Mouse (Mus musculus) layer of hippocampus, postnatal 10 days (tissue): ENCODE measurements around the gene Mdga1. TPM values are rescaled to one million over a fixed set of nuclear protein-coding genes. Genes with fewer than 3 reads are reported as not detected.

Experiments used
- DNase-seq, 2 experiments: peaks; one replicate each; pipeline ENCODE4 v3.0.0; 2021; ENCODE audit warnings: low spot score in 2 of 2
- total RNA-seq, 2 experiments: library from RNA; stranded (reverse); gene quantifications; 2 replicates each; pipeline ENCODE4 v1.2.3; 2021

The Mdga1 gene
- total RNA-seq, 2 experiments from 2014 or later, result 69.8 to 76.6 TPM

DNA sequence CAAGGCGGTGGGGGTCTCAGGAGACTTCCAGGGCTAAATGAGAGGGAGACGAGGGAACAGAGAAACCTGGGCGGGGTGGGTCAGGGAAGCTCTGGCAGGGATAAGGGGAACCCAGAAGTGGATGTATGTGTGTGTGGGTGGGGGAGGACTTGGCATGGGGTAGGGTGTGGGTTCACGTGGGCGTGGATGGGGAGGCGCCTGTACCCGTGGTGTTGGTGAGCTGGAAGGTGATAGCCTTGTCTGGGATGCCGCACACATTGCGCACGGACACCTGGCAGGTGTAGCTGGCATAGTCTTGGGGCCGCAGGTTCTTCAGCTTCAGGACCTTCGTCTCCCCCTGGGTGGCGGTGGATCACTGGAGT lies 120.5 kb downstream of the Mdga1 start:
- no peak for DNase-seq

DNA sequence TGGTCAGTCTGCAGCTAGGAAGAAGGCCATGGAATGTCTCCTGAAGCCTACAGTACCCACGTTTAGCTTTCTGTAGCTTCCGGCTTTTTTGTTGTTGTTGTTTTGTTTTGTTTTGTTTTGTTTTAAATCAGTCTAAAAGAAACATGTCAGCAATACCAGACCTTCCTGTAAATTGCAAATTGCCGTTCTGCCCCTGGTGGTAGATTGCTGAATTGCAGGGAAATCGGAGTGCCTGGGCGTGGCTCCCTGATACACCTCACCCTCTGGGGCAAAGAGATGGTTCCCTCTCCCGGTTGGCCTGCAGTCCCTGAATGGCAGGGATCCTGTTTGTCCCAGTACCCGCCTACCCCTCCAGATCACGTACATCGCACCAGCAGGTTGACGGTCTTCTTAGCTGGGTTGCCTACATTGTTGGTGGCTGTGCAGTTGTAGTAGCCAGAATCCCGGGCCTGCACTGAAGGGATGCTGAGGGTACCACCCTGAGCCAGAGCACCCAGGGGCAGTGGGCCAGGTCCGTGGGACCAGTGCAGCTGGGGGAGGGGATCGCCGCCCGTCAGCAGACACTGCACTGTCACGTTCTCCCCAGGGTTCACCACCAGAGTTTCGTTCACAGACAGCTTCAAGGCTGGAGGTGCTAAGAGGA lies 121.0 kb downstream of the Mdga1 start:
- DNase-seq, result peak; percentile 84 to 86

- no peak for DNase-seq
These were observed 122.6 kb downstream of the Mdga1 start for GRCm38 (mm10) chr17:29847291-29847690.

GRCm38 (mm10) chr17:29846284-29846683 lies 123.6 kb downstream of the Mdga1 start:
- no peak for DNase-seq

GRCm38 (mm10) chr17:29844949-29845348 lies 124.9 kb downstream of the Mdga1 start:
- no peak for DNase-seq

DNA sequence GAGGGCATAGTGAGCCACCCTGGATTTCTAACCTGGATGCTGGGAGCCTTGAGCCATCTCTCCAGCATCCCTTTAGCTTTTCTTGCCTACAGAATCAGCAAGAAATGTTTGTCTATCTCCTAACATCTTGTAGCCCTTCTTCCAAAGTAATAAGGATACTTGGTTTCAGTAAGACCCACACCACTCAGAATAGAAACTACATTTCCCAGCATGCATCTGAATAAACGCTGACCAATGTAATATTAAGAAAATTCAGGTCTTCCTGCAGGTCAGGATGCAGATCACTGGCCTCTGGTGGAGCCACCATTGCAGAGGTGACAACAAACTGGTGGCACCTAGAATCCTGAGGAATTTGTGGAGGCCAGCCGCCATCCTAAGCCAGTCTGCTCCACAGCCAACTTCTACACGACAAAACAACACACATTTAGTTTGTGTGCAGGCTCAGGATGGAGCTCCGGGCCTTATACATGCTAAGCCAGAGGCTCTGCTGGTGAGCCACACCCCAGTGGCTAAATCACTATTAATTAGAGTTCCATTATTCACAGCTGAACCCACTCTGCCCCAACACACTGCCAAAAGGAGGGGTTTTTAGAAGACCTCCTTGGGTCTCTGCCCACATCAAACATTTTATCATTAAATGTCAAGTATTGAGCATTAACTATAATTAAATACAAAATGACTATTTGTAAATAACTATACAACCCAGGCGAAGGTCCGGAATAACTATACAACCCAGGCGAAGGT lies 126.3 kb downstream of the Mdga1 start:
- DNase-seq, result no peak

DNA sequence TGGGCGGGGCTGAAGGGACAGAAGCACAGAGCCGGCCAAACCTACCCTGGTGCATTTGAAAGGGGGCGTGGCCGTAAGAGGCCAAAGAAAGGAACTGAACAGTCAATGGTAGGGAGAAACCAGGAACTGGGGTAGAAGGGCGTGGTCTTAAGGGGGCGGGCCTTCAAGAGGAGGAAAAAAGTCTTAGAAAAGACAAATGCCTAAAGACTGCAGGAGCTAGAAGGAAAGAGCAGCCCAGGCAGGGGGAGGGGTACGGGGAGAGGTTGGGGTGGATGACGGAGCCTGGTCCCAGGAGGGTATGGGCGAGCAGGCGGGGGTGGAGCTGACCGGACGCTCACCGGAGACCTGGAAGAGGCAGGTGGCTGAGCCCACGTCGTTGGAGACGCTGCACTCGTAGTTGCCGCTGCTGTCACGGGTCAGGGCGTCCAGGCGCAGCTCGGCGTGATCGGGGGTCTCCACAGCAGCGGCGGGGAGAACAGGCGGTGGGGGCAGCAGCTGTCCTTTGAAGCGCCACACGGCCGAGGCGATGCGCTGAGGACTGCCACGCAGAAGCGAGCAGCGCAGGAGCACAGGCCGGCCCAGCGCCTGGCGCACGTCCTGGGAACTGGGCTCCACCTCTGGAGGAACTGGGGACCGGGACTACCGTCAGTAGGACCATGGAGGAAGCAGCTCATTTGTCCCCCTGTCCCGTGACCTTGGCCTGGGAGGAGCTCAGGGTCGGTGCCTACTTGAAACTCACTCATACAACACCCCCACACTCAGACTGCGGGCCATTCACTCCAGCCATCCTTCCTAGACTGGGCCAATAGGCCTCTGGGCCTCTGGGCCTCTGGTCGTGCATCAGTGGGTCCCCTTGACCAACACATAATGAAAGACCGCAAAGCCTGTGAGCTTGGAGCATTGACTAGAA lies 127.9 kb downstream of the Mdga1 start:
- no peak for DNase-seq

DNA sequence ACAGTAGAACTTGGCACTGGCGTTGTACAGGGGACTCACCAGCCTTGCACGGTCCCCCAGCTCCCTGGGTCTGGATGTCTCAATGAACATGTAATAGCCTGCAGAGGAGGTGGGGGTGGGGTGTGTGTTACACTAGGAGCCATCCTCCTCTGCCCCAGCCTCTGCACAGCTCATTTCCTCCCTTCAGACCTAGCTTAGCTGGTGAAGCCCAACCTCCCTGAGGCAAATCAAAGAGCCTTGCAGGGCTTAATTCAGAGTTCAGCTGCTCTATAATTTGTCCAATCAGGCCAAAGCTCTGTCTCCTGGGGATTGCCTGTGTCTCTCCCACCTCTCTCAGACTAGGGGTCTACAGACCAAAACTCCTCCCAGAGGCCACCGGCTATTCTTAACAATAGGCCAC lies 131.9 kb downstream of the Mdga1 start:
- DNase-seq, result no peak

DNA sequence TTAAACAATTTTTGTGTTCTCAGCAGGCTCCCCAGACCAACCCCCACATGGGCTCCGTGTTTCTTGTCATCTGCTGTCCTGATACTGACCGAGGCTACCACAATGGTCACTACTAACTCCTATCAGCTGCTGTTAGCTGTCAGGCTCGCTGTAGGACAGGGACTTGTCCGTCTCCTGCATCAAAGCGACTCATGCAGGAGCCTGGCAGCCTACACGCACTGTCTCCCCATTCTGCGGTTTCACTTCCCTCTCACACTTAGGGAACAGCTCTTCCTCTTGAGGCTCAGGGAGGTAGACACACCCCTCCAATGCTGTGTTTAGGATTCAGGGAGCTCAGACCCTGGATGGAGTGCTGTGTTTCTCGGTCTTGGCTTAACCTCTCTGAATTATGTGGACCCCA lies 132.4 kb downstream of the Mdga1 start:
- no peak for DNase-seq

GRCm38 (mm10) chr17:29834768-29835167 lies 135.1 kb downstream of the Mdga1 start:
- peak; percentile 69 to 78 for DNase-seq

GRCm38 (mm10) chr17:29834333-29834732 lies 135.6 kb downstream of the Mdga1 start:
- DNase-seq, result no peak

DNA sequence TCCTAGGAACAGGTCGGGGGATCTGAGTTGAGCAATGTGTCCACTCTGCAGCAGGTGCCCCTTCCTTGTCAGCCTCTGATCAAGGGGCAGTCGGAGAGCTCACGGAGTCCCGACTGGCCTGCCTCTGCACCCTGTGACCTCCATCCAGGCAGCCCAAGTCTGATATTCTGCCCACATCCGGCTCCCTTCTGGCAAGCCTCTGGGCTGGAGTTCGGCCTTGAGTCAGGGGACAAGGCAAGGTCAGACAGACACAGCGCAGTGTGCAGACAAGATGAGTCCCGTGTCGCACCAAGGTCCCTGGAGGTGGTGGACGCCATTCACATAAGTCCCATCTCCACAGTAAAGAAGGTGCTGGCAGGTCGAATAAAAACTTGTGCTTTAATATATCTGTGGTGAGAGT lies 138.2 kb downstream of the Mdga1 start:
- no peak for DNase-seq

GRCm38 (mm10) chr17:29829136-29829535 lies 140.8 kb downstream of the Mdga1 start:
- DNase-seq, result no peak

DNA sequence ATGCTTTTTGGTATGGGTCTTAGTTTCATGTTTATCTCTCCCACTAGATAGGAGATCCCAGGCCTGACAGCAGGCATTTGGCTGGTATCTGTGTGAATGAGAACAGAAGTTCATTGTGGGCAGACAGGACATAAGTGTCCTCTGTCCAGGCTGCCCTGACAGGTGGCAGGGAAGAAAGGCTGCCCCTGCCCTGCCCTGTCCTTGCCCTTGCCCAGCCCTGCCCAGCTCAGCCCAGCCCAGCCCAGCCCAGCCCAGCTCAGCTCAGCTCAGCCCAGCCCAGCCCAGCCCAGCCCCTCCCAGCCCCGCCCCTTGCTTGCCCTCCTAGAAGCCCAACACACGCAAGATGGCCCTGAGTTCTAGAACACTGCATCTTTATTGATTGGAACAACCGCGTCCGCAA lies 142.3 kb downstream of the Mdga1 start:
- no peak for DNase-seq

- DNase-seq, result no peak
These were observed 145.3 kb downstream of the Mdga1 start for GRCm38 (mm10) chr17:29824512-29825120.

DNA sequence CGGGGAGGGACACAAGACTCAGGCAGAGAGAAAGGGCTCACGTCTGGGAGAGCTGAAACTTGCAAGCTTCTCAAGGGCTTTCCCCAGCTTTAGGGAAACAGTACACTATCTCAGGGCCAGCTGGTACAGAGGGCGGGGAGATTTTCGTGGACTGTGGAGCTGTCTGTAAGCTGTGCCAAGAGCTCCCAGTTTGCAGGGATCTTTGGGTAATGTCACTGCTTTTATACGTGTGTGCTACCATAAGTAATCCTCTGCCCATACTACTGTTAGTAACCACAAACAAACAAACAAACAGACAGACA lies 145.7 kb downstream of the Mdga1 start:
- DNase-seq, result no peak

- DNase-seq, result no peak
These were observed 146.3 kb downstream of the Mdga1 start for GRCm38 (mm10) chr17:29823439-29824207.

DNA sequence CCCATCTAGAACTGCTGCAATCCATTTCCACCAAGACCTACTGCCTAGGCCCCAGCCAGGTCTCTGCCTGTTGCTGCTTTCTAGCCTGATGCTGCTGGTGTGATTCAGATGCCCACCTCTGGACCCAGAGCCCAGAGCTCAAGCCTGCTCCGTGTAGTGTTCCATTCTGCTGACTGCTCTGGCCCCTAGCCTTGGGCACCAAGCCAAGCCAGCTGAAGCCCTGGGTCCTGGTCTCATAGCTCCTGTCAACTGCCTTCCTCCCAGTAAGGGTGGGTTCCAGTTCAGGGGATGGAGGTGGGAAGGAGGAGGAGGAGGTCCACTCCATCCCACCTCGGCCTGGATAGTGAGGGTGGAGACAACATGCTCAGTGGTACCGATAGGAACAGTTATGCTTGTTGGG lies 150.3 kb downstream of the Mdga1 start:
- no peak for DNase-seq

DNA sequence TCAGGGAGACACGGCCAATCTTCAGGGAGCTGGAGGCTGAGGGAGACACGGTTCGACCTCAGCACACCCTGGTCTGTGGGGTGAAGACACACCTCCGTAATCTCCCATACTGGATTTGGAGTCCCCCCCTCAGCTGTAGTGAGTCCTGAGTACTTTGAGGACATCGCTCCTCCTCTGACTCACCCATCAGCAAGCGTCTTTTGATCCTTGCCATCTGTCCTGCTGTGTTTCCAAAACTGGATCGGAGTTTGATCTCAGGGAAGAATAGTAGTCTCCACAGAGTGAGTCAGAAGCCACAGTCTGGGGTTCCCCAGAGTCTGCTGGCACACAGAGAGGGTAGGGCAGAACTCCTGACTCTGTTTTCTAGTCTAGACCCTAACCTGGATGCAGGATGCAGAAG lies 150.9 kb downstream of the Mdga1 start:
- DNase-seq, result no peak

DNA sequence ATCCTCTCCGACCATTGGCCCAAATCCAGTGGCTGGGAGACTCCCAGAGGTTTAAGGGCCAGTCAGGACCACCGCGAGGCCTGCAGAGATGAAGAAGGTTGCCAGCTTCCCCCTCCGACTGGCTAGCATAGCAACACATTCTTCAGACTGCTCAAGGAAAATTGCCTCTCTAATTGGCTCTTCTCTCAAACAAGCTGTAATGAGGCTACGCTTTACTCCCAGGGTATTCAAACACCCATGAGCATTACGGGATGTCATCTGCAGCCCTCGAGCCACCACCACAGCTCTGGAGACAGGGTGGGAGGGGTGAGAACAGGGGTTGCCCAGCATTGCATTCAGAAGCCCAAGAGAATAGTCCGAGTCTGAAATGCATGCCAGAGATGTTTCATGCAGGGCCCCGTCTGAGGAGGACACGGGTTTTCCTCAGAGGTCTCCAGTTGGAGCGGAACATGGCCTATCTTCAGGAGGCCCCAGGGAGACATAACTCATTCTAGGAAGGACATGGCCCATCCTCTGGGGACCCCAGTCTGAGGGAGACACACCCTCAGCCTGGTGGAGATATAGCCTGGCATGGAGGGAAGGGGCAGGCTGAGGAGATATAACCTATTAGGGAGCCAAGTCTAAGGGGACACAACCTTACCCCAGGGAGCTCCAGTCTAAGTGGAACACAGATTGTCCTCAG lies 151.5 kb downstream of the Mdga1 start:
- no peak for DNase-seq
